Mouse (Mus musculus) liver, postnatal 0 days (tissue): ENCODE measurements at regions not wholly inside any gene's neighbourhood (a gene's known extent, or its start where the extent isn't known, plus 50 kb on each side); places are given as distances from the start of the nearest gene placed in this dataset.

Source experiments
- CTCF ChIP-seq: sonication (generic); IDR thresholded peaks from 2 replicates; pipeline ENCODE4 v1.5.1; 2016; ENCODE audit warnings: antibody characterized with exemption, low read depth
- EP300 ChIP-seq: IDR thresholded peaks from 2 replicates; pipeline ENCODE4 v1.6.1; 2016; ENCODE audit warnings: antibody characterized with exemption, low read depth, mild to moderate bottlenecking

- no peak for TF ChIP-seq CTCF
- no peak for TF ChIP-seq EP300
Observed at GRCm38 (mm10) chr7:35977986-35978385, 175.2 kb upstream of the Zfp507 start.
